Mouse (Mus musculus): ENCODE measurements around the gene Pla2g4c.
"Not testable (repeated sequence)": the region's sequence is repeated elsewhere in the genome, so short reads cannot be mapped to it uniquely, and the experiment has no call there.

Pla2g4c gene

GRCm38 (mm10) chr7:13324316-13324715 is at the start of gene Pla2g4c:
Gene Pla2g4c (plus strand): TSS chr7:13324655.
- no peak for DNase-seq

GRCm38 (mm10) chr7:13277081-13277480 is 47.4 kb upstream of the Pla2g4c start, which contains the start of gene Lig1:
Gene Lig1 (plus strand): TSS chr7:13277283.
- DNase-seq: no peak

GRCm38 (mm10) chr7:13277833-13278232 is 46.6 kb upstream of the Pla2g4c start:
- DNase-seq: no peak

- DNase-seq: peak; percentile 96
Observed at GRCm38 (mm10) chr7:13278308-13278891, 46.1 kb upstream of the Pla2g4c start, which contains the start of gene Zswim9. Gene Zswim9 (minus strand): TSS chr7:13278721.

GRCm38 (mm10) chr7:13278957-13279356 is 45.5 kb upstream of the Pla2g4c start:
- not testable (repeated sequence) for DNase-seq

GRCm38 (mm10) chr7:13288621-13289020 is 35.8 kb upstream of the Pla2g4c start:
- DNase-seq: peak; percentile 6

GRCm38 (mm10) chr7:13290041-13290675 is 34.3 kb upstream of the Pla2g4c start:
- DNase-seq: no peak

- no peak for DNase-seq
Observed at GRCm38 (mm10) chr7:13291370-13291769, 33.1 kb upstream of the Pla2g4c start.

- no peak for DNase-seq
Observed at GRCm38 (mm10) chr7:13293878-13294855, 30.3 kb upstream of the Pla2g4c start.

- DNase-seq: no peak
Observed at GRCm38 (mm10) chr7:13295256-13295655, 29.2 kb upstream of the Pla2g4c start.

- DNase-seq: no peak
Observed at GRCm38 (mm10) chr7:13297636-13298035, 26.8 kb upstream of the Pla2g4c start.

- no peak for DNase-seq
Observed at GRCm38 (mm10) chr7:13298821-13299220, 25.6 kb upstream of the Pla2g4c start.

GRCm38 (mm10) chr7:13301643-13302042 is 22.8 kb upstream of the Pla2g4c start:
- no peak for DNase-seq

GRCm38 (mm10) chr7:13302780-13303179 is 21.7 kb upstream of the Pla2g4c start:
- no peak for DNase-seq

GRCm38 (mm10) chr7:13303372-13303771 is 21.1 kb upstream of the Pla2g4c start:
- no peak for DNase-seq

GRCm38 (mm10) chr7:13309407-13309806 is 15.0 kb upstream of the Pla2g4c start:
- no peak for DNase-seq

GRCm38 (mm10) chr7:13310493-13311199 is 13.8 kb upstream of the Pla2g4c start:
- no peak for DNase-seq

GRCm38 (mm10) chr7:13311401-13311800 is 13.1 kb upstream of the Pla2g4c start:
- DNase-seq: no peak

- no peak for DNase-seq
Observed at GRCm38 (mm10) chr7:13314095-13314597, 10.3 kb upstream of the Pla2g4c start.

GRCm38 (mm10) chr7:13321424-13321823 is 3.0 kb upstream of the Pla2g4c start:
- DNase-seq: no peak

- no peak for DNase-seq
Observed at GRCm38 (mm10) chr7:13330575-13330974, 6.1 kb downstream of the Pla2g4c start.

- DNase-seq: no peak
Observed at GRCm38 (mm10) chr7:13355943-13356342, 31.5 kb downstream of the Pla2g4c start.

- no peak for DNase-seq
Observed at GRCm38 (mm10) chr7:13380588-13380987, 56.1 kb downstream of the Pla2g4c start.

All from lung, postnatal 10 days (tissue).